Mouse (Mus musculus) hindbrain, embryonic 12.5 days (tissue): ENCODE measurements around the gene Prss44. TPM values are rescaled to one million over a fixed set of nuclear protein-coding genes. Genes with fewer than 3 reads are reported as not detected.
A peak's percentile ranks its signal among the peaks of the same experiment; 100 is the strongest.

Experiments
- ATAC-seq: fragments of 200-750 bp; cut with Nextera tagmentation; 2 replicates; pipeline ENCODE4 v1.8.0; 2017; ENCODE audit warnings: moderate TSS enrichment; ENCODE audit not compliant: low FRiP score
- H3K27ac ChIP-seq: fragments of 300-500 bp; sonication (generic); 2 replicates; pipeline ENCODE4 v1.5.1; 2016; ENCODE audit warnings: mild to moderate bottlenecking
- H3K27me3 ChIP-seq: fragments of 300-500 bp; sonication (generic); 2 replicates; pipeline ENCODE4 v1.6.1; 2016; ENCODE audit warnings: mild to moderate bottlenecking
- H3K36me3 ChIP-seq: fragments of 300-500 bp; sonication (generic); 2 replicates; pipeline ENCODE4 v1.6.1; 2016; ENCODE audit warnings: mild to moderate bottlenecking
- H3K4me1 ChIP-seq: fragments of 300-500 bp; sonication (generic); 2 replicates; pipeline ENCODE4 v1.6.1; 2016
- H3K4me2 ChIP-seq: fragments of 300-500 bp; sonication (generic); replicated peaks from 2 replicates; pipeline ENCODE4 v1.6.1; 2016; ENCODE audit warnings: mild to moderate bottlenecking
- H3K4me3 ChIP-seq: fragments of 300-500 bp; sonication (generic); 2 replicates; pipeline ENCODE4 v1.5.1; 2016; ENCODE audit warnings: mild to moderate bottlenecking
- H3K9ac ChIP-seq: fragments of 300-500 bp; sonication (generic); 2 replicates; pipeline ENCODE4 v1.6.1; 2016; ENCODE audit warnings: mild to moderate bottlenecking, moderate library complexity
- H3K9me3 ChIP-seq: fragments of 300-500 bp; sonication (generic); replicated peaks from 2 replicates; pipeline ENCODE4 v1.6.1; 2016; ENCODE audit warnings: mild to moderate bottlenecking
- WGBS: fragments of 180-500 bp; shearing (Covaris S2); methylation state at CpG from one replicate; pipeline ENCODE4 v1.1.7; 2016; 5-methylcytosine and 5-hydroxymethylcytosine counted together
- polyA plus RNA-seq: library from polyadenylated mRNA; unstranded; fragments of >200 nt; fragmentation: Nextera tagmentation; extraction: Ambion mirVana; gene quantifications from 2 replicates; pipeline ENCODE4 v1.2.1, GENCODE M21; 2016

The Prss44 gene
- not detected in 2 replicates for polyA plus RNA-seq

- WGBS, result 55% methylated on average over 18 of the region's 18 CpGs
- ATAC-seq, result no peak
These were observed at the start of gene Prss44 for GRCm38 (mm10) chr9:110813789-110814188. TSS of gene Prss44 (plus strand) at chr9:110813994.

GRCm38 (mm10) chr9:110772336-110772735 is 41.5 kb upstream of the Prss44 start:
- no peak for ATAC-seq
- Histone ChIP-seq H3K27ac (no peak overlapping the region), H3K36me3 (no peaks in the 10 kb centered on the region), H3K4me3 (no peak overlapping the region), H3K9ac (no peak overlapping the region), H3K4me2 (no peak overlapping the region), H3K4me1 (no peaks in the 10 kb centered on the region), H3K9me3 (no peaks in the 10 kb centered on the region), H3K27me3 (no peaks in the 10 kb centered on the region)
- 92% methylated on average over 10 of the region's 10 CpGs for WGBS

More at GRCm38 (mm10) chr9:110813789-110814188, at the start of gene Prss44:
- Histone ChIP-seq H3K27me3 (no peaks in the 10 kb centered on the region), H3K9me3 (no peaks in the 10 kb centered on the region), H3K36me3 (no peaks in the 10 kb centered on the region), H3K4me3 (no peak within 1 kb of the TSS), H3K9ac (no peak within 1 kb of the TSS), H3K27ac (no peak within 1 kb of the TSS), H3K4me2 (no peak within 1 kb of the TSS), H3K4me1 (no peaks in the 10 kb centered on the region)

GRCm38 (mm10) chr9:110774403-110775268 is 39.2 kb upstream of the Prss44 start:
- Histone ChIP-seq H3K36me3 (no peaks in the 10 kb centered on the region), H3K9ac (no peak overlapping the region), H3K9me3 (no peaks in the 10 kb centered on the region), H3K27ac (no peak overlapping the region), H3K4me3 (no peak overlapping the region), H3K27me3 (0 out of 2 replicates have a peak, but pooled peaks cover 4% of the 10 kb centered on the region), H3K4me1 (0 out of 2 replicates have a peak, but pooled peaks cover 2% of the 10 kb centered on the region), H3K4me2 (no peak overlapping the region)
- 71% methylated on average over 15 of the region's 15 CpGs for WGBS
- no peak for ATAC-seq

GRCm38 (mm10) chr9:110775269-110776022 is 38.3 kb upstream of the Prss44 start:
- H3K27ac ChIP-seq, result no peak overlapping the region
- ATAC-seq, result no peak
- no peaks in the 10 kb centered on the region for H3K9me3 ChIP-seq
- no peak overlapping the region for H3K9ac ChIP-seq
- WGBS, result 79% methylated on average over 10 of the region's 10 CpGs
- no peak overlapping the region for H3K4me2 ChIP-seq
- H3K27me3 ChIP-seq, result 0 out of 2 replicates have a peak, but pooled peaks cover 6% of the 10 kb centered on the region
- H3K36me3 ChIP-seq, result no peaks in the 10 kb centered on the region
- peaks cover 4% of the 10 kb centered on the region for H3K4me1 ChIP-seq
- no peak overlapping the region for H3K4me3 ChIP-seq

- ATAC-seq, result no peak
- no peak overlapping the region for H3K4me3 ChIP-seq
- no peak overlapping the region for H3K4me2 ChIP-seq
- H3K4me1 ChIP-seq, result peaks cover 16% of the 10 kb centered on the region
- 0 out of 2 replicates have a peak, but pooled peaks cover 8% of the 10 kb centered on the region for H3K27me3 ChIP-seq
- H3K27ac ChIP-seq, result no peak overlapping the region
- H3K9ac ChIP-seq, result no peak overlapping the region
- WGBS, result 94% methylated on average over 1 of the region's 1 CpGs
- no peaks in the 10 kb centered on the region for H3K36me3 ChIP-seq
- no peaks in the 10 kb centered on the region for H3K9me3 ChIP-seq
These were observed 35.7 kb upstream of the Prss44 start for GRCm38 (mm10) chr9:110778100-110778499.

- H3K27me3 ChIP-seq, result 0 out of 2 replicates have a peak, but pooled peaks cover 8% of the 10 kb centered on the region
- 82% methylated on average over 7 of the region's 7 CpGs for WGBS
- H3K4me3 ChIP-seq, result no peak overlapping the region
- no peaks in the 10 kb centered on the region for H3K36me3 ChIP-seq
- ATAC-seq, result no peak
- H3K9ac ChIP-seq, result no peak overlapping the region
- no peaks in the 10 kb centered on the region for H3K9me3 ChIP-seq
- no peak overlapping the region for H3K27ac ChIP-seq
- H3K4me2 ChIP-seq, result no peak overlapping the region
- peaks cover 16% of the 10 kb centered on the region for H3K4me1 ChIP-seq
These were observed 35.2 kb upstream of the Prss44 start for GRCm38 (mm10) chr9:110778559-110778958.

- Histone ChIP-seq H3K4me3 (no peak overlapping the region), H3K27me3 (0 out of 2 replicates have a peak, but pooled peaks cover 8% of the 10 kb centered on the region), H3K4me1 (peaks cover 16% of the 10 kb centered on the region), H3K36me3 (no peaks in the 10 kb centered on the region), H3K9ac (no peak overlapping the region), H3K4me2 (no peak overlapping the region), H3K9me3 (no peaks in the 10 kb centered on the region), H3K27ac (no peak overlapping the region)
- ATAC-seq, result no peak
- 56% methylated on average over 5 of the region's 5 CpGs for WGBS
These were observed 34.4 kb upstream of the Prss44 start for GRCm38 (mm10) chr9:110779242-110779913.

GRCm38 (mm10) chr9:110781256-110781721 is 32.5 kb upstream of the Prss44 start:
- Histone ChIP-seq H3K4me3 (peak overlapping the region; percentile 43), H3K27me3 (0 out of 2 replicates have a peak, but pooled peaks cover 8% of the 10 kb centered on the region), H3K9me3 (no peaks in the 10 kb centered on the region), H3K27ac (peak overlapping the region; percentile 67), H3K4me2 (peak overlapping the region; percentile 67), H3K36me3 (no peaks in the 10 kb centered on the region), H3K9ac (peak overlapping the region; percentile 74), H3K4me1 (peaks cover 16% of the 10 kb centered on the region)
- WGBS, result under 1% methylated on average over 43 of the region's 43 CpGs
- ATAC-seq, result peak; percentile 97

- H3K27me3 ChIP-seq, result 0 out of 2 replicates have a peak, but pooled peaks cover 8% of the 10 kb centered on the region
- H3K27ac ChIP-seq, result peak overlapping the region; percentile 67
- H3K36me3 ChIP-seq, result no peaks in the 10 kb centered on the region
- peak overlapping the region; percentile 67 for H3K4me2 ChIP-seq
- no peaks in the 10 kb centered on the region for H3K9me3 ChIP-seq
- peak overlapping the region; percentile 43 for H3K4me3 ChIP-seq
- H3K4me1 ChIP-seq, result peaks cover 16% of the 10 kb centered on the region
- WGBS, result under 1% methylated on average over 23 of the region's 23 CpGs
- H3K9ac ChIP-seq, result peak overlapping the region; percentile 74
- peak; percentile 81 for ATAC-seq
These were observed 32.1 kb upstream of the Prss44 start for GRCm38 (mm10) chr9:110781731-110782130.

- no peaks in the 10 kb centered on the region for H3K9me3 ChIP-seq
- 41% methylated on average over 1 of the region's 1 CpGs for WGBS
- H3K4me2 ChIP-seq, result no peak overlapping the region
- H3K4me1 ChIP-seq, result peaks cover 15% of the 10 kb centered on the region
- no peak overlapping the region for H3K27ac ChIP-seq
- no peak overlapping the region for H3K9ac ChIP-seq
- 0 out of 2 replicates have a peak, but pooled peaks cover 8% of the 10 kb centered on the region for H3K27me3 ChIP-seq
- no peaks in the 10 kb centered on the region for H3K36me3 ChIP-seq
- no peak overlapping the region for H3K4me3 ChIP-seq
- no peak for ATAC-seq
These were observed 30.2 kb upstream of the Prss44 start for GRCm38 (mm10) chr9:110783611-110784010.

- no peak overlapping the region for H3K4me2 ChIP-seq
- no peak overlapping the region for H3K9ac ChIP-seq
- no peak for ATAC-seq
- no peaks in the 10 kb centered on the region for H3K9me3 ChIP-seq
- no peaks in the 10 kb centered on the region for H3K4me1 ChIP-seq
- H3K4me3 ChIP-seq, result no peak overlapping the region
- no peaks in the 10 kb centered on the region for H3K36me3 ChIP-seq
- WGBS, result 88% methylated on average over 3 of the region's 3 CpGs
- H3K27ac ChIP-seq, result no peak overlapping the region
- no peaks in the 10 kb centered on the region for H3K27me3 ChIP-seq
These were observed 25.6 kb upstream of the Prss44 start for GRCm38 (mm10) chr9:110788169-110788568.
